Mouse (Mus musculus) kidney, adult 2 months (tissue): ENCODE data around the gene Eva1c.

Source experiments
- CTCF ChIP-seq: fragments of 200-500 bp; conservative IDR thresholded peaks from 2 replicates; pipeline ENCODE4 v1.5.1; 2011; ENCODE audit warnings: low read depth, mild to moderate bottlenecking, control low read depth, low read length, moderate library complexity, mixed read lengths; ENCODE audit not compliant: insufficient read depth, insufficient read length
- POLR2A ChIP-seq: fragments of 200-500 bp; IDR thresholded peaks from one replicate; pipeline ENCODE4 v1.6.1; 2011; ENCODE audit warnings: low read depth, low read length, control low read depth

DNA sequence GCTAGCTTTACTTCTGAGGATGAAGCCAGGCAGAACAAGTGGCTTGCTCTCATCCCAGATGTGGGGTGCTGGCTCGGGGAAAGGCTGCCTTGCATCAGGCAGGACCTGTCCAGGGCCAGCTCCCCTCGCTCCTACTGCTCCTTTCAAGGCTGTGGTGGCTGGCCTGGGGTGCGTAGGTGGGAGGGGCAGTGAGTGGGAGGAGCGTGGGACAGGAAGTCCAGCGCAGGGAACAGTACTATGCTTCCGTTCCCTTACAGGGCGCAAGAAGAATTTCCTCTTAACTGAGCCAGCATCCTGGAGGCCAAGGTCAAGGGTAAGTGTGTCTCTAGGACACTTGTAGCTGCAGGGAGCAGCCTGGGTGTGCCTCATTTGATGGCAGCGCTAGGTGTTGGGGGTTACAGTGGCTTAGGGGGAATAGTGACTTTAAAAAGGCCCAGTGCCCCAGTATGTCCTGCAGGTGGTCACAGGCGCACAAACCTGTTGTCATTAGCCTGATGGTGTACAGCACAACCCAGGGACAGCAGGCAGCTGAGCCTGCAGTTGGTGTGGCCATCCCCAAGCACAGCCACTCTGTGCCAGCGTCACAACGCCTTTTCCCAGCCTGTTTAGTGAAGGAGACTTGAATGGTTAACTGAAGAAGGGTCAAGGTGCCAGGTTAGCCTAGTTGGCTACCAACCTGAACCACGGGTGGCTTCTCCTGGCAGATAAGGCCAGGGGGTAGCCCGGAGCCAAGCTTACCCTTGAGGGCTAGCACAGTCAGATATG lies 98.3 kb downstream of the Eva1c start:
- no peak for TF ChIP-seq CTCF
- no peak for TF ChIP-seq POLR2A
